Mouse (Mus musculus): ENCODE results near the gene Arl14. TPM values are rescaled to one million over a fixed set of nuclear protein-coding genes. Genes with fewer than 3 reads are reported as not detected.

The Arl14 gene
- total RNA-seq (2023) = not detected in 4 replicates

DNA sequence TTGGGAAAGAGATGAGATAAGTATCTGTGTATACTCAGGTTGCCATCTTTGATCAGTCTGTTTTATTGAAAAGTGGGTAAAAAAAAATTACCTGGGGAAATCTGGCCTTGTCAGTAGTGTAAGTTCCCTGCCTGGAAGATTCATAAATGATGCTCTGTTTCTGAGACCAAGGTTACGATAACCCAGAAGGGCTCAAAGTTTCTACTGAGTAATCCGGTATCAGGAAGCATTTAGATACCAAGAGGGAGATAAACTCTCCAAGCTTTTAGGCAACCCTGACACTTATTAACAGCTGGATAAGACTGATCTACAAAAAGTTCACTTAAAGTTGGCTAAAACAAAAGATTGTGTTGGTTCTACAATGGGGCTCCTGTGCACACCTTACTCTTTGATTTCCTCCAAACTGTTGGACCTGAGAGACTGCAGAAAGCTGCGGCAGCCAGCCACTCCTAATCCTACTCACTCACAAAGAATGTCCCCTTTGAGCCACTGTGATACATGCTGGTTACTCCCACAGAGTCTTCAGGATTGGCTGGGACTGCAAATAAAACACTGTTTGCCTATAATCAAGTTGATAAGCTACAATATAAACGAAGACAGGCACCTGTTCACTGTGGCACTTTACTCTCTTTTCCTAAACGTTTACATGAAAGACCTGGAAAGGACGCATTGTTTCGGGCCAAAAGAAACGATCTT, at the start of gene Arl14:
Arl14 (plus strand) TSS at position 614 of the 696 bp plus-strand sequence.

Other genes with a start within 250 kb of the Arl14 start
- gene Ift80, start 217.8 kb upstream of the Arl14 start, total RNA-seq (2023) = 11.6 to 16.7 TPM (median 14.4 TPM) in 4 replicates
- gene Smc4, start 217.7 kb upstream of the Arl14 start, total RNA-seq (2023) = 97.5 to 124 TPM (median 112 TPM) in 4 replicates
- 62.0 to 74.7 TPM (median 69.9 TPM) in 4 replicates for gene Trim59, start 177.7 kb upstream of the Arl14 start, total RNA-seq (2023)
- gene Kpna4, start 95.3 kb upstream of the Arl14 start, total RNA-seq (2023) = 131 to 138 TPM (median 136 TPM) in 4 replicates
- gene Ppm1l, start 94.4 kb downstream of the Arl14 start, total RNA-seq (2023) = 13.1 to 18.4 TPM (median 16.5 TPM) in 4 replicates

Data from B cell, adult 62 days (primary cell).